Mouse (Mus musculus) T-cell, adult 2 months (primary cell): ENCODE data around the gene Dffb.

Experiments used
- DNase-seq: peaks from one replicate; pipeline ENCODE4 v3.0.0; 2022; ENCODE audit warnings: low spot score

The Dffb gene

GRCm38 (mm10) chr4:153974431-153975291 is at the start of gene Dffb, which contains the start of gene Cep104:
Dffb (minus strand) TSS chr4:153975126.
Cep104 (plus strand) TSS chr4:153975194.
- DNase-seq: peak; percentile 86

GRCm38 (mm10) chr4:154023754-154024601 is 49.1 kb upstream of the Dffb start:
- DNase-seq: no peak

GRCm38 (mm10) chr4:154022844-154023243 is 47.9 kb upstream of the Dffb start:
- DNase-seq: no peak

GRCm38 (mm10) chr4:154022407-154022806 is 47.5 kb upstream of the Dffb start:
- DNase-seq: no peak

GRCm38 (mm10) chr4:154021432-154021831 is 46.5 kb upstream of the Dffb start:
- DNase-seq: no peak

- DNase-seq: no peak
Measured at GRCm38 (mm10) chr4:154019571-154019970, 44.6 kb upstream of the Dffb start.

GRCm38 (mm10) chr4:154015476-154015875 is 40.5 kb upstream of the Dffb start:
- DNase-seq: no peak

GRCm38 (mm10) chr4:154012132-154012882 is 37.4 kb upstream of the Dffb start:
- peak; percentile 34 for DNase-seq

GRCm38 (mm10) chr4:154011646-154012089 is 36.7 kb upstream of the Dffb start, which contains the start of gene Lrrc47:
Lrrc47 (plus strand) TSS chr4:154011731.
- peak; percentile 66 for DNase-seq

GRCm38 (mm10) chr4:154010907-154011645 is 36.1 kb upstream of the Dffb start:
- no peak for DNase-seq

- DNase-seq: no peak
Measured at GRCm38 (mm10) chr4:154007759-154008158, 32.8 kb upstream of the Dffb start.

- no peak for DNase-seq
Measured at GRCm38 (mm10) chr4:154006264-154006663, 31.3 kb upstream of the Dffb start.

- no peak for DNase-seq
Measured at GRCm38 (mm10) chr4:154005488-154005887, 30.6 kb upstream of the Dffb start.

- no peak for DNase-seq
Measured at GRCm38 (mm10) chr4:153993505-153993904, 18.6 kb upstream of the Dffb start.

- no peak for DNase-seq
Measured at GRCm38 (mm10) chr4:153992715-153993114, 17.8 kb upstream of the Dffb start.

GRCm38 (mm10) chr4:153980470-153980869 is 5.5 kb upstream of the Dffb start:
- DNase-seq: no peak

GRCm38 (mm10) chr4:153979243-153979642 is 4.3 kb upstream of the Dffb start:
- no peak for DNase-seq

- DNase-seq: no peak
Measured at GRCm38 (mm10) chr4:153975768-153976167, 842 bp upstream of the Dffb start.

- DNase-seq: no peak
Measured at GRCm38 (mm10) chr4:153975292-153975662, 351 bp upstream of the Dffb start.

- no peak for DNase-seq
Measured at GRCm38 (mm10) chr4:153968063-153968462, 6.9 kb downstream of the Dffb start.

GRCm38 (mm10) chr4:153967556-153967955 is 7.4 kb downstream of the Dffb start:
- DNase-seq: no peak
